Mouse (Mus musculus) brain, embryonic 14.5 days (tissue): ENCODE measurements at regions not wholly inside any gene's neighbourhood (a gene's known extent, or its start where the extent isn't known, plus 50 kb on each side); places are given as distances from the start of the nearest gene placed in this dataset.

ENCODE experiments used
- DNase-seq: peaks from one replicate; pipeline ENCODE4 v3.0.0-alpha.2; 2011; ENCODE audit warnings: low read depth
- CTCF ChIP-seq: fragments of 200-500 bp; IDR thresholded peaks from 2 replicates; pipeline ENCODE4 v1.5.1; 2012; ENCODE audit warnings: inconsistent platforms, mild to moderate bottlenecking, moderate library complexity, borderline replicate concordance; ENCODE audit not compliant: insufficient read depth, insufficient read length; ENCODE audit errors: extremely low read depth
- POLR2A ChIP-seq: fragments of 200-500 bp; IDR thresholded peaks from 2 replicates; pipeline ENCODE4 v1.6.1; 2012; ENCODE audit warnings: mild to moderate bottlenecking, inconsistent platforms, borderline replicate concordance; ENCODE audit not compliant: poor library complexity, insufficient read depth, insufficient read length, severe bottlenecking; ENCODE audit errors: extremely low read depth

- TF ChIP-seq CTCF (no peak), POLR2A (no peak)
- DNase-seq, result no peak
Measured at GRCm38 (mm10) chr17:45896922-45897302, 135.3 kb downstream of the Vegfa start.

- peak; percentile 79 for DNase-seq
Measured at GRCm38 (mm10) chr17:45896142-45896921, 135.8 kb downstream of the Vegfa start.

GRCm38 (mm10) chr17:45894166-45894565 is 138.0 kb downstream of the Vegfa start:
- TF ChIP-seq CTCF (no peak), POLR2A (no peak)
- no peak for DNase-seq

More at GRCm38 (mm10) chr17:45896142-45896921, 135.8 kb downstream of the Vegfa start:
- TF ChIP-seq POLR2A (no peak), CTCF (no peak)

DNA sequence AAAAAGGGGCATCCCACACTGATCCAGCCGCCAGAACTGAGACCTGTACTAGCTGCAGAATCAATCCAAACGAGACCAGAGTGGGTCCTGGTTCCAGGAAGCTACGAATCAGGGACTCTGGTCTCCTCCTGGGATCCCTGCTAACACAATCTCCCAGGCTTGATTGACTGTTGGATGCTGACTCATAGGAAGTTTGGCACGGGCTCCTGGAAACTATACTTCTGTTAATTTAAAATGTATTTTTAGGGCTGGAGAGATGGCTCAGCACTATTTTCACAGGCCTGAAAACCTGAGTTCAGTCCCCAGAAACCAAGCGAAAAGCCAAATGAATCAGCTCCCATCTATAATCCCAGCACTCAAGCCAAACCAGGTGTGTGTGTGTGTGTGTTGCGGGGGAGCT is 138.5 kb downstream of the Vegfa start:
- no peak for DNase-seq
- TF ChIP-seq POLR2A, result no peak
- no peak for TF ChIP-seq CTCF

DNA sequence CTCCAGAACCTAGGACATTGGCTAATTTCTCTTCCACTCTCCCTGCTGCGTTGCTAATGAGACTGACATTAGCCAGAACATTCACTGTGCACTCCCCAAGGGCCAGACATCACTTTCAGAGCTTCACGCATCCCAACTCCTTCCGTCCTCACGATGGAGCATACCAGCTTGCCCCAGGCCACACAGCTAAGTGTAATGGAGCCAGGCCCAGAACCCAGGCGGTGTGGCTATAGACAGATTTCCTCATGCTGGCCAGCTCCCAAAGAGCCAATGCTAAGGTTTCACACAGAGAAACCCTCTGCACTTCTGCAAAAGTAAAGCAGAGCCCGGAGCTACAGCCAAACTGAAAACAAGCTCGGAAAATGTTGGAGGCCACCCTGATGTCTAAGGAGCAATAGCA is 139.1 kb downstream of the Vegfa start:
- no peak for TF ChIP-seq CTCF
- no peak for TF ChIP-seq POLR2A
- DNase-seq, result peak; percentile 16

DNA sequence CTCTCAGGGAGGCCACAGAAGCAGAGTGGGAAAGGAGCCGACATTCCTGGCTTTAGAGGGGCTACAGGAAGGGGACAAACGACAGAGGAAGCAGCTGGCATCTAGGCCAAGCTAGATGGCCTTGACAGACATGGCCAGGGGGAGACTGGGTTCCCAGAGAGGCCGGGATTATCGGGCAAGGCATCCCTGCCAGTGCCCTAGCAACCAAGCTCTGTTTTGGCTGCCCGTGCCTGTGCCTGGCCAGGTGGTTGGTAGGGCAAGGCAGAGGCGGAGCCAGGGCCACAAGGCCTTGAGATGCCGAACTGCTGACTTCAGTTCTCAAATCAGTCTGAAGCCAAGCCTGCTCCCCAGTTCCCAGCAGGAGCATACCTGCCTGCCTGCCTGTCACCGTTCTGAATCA is 142.7 kb downstream of the Vegfa start:
- TF ChIP-seq CTCF (no peak), POLR2A (no peak)
- peak; percentile 27 for DNase-seq

DNA sequence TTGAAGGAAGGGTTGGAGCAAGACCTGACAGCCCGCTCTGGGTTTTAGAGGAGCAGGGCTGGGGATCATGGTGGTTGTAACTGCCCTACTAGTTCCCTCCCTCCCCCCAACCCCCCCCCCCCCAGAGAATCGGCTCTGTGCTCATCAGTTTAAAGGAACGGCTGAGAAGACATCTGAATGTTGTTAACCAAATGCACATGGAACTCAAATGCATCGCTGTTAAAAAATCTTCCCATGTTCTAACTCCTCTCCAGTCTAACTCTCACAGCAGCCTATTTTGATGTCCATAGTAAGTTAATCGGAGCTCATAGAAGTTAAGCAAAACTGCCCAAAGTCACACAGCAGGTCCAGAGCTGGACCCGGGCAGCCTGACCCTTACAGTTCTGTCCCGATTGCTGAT is 143.1 kb downstream of the Vegfa start:
- DNase-seq, result no peak
- TF ChIP-seq POLR2A, result no peak
- TF ChIP-seq CTCF, result no peak

GRCm38 (mm10) chr17:45886420-45887049 is 145.6 kb downstream of the Vegfa start:
- peak; percentile 20 for DNase-seq
- no peak for TF ChIP-seq CTCF

GRCm38 (mm10) chr17:45885461-45886336 is 146.5 kb downstream of the Vegfa start:
- TF ChIP-seq CTCF (no peak), POLR2A (no peak)
- no peak for DNase-seq

DNA sequence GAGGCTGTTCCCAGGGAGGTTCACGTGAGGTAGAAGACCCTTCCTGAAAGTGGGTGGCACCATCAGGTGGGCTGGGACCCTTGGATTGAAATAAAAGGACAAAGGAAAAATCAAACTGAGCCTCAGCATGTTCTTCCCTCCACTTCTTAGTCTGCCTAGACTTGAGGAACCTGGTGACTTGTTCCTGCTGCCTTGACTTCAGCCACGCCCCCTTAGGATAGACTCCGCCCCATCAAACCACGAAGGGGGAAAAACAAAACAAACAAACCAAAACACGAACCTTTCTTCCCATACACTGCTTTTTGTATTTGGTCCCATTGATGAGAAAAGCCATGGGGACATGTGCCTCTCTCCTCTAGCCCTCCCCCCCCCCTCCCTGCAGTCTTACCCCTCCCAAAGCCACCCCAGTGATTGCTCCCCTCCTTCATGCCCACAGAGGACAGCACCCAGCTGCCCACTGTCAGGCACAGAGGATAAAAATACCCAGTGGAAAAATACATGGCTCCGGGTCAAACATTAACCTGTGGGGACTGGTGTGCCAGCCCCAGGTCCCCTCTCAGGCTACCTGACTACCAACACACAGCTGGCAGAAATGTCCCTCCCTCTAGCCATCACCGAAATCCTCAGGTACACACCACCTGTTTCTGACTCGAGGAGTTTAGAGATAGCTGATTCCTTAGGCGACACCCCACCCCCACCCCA is 148.0 kb downstream of the Vegfa start:
- DNase-seq, result no peak
- TF ChIP-seq CTCF (no peak), POLR2A (no peak)

DNA sequence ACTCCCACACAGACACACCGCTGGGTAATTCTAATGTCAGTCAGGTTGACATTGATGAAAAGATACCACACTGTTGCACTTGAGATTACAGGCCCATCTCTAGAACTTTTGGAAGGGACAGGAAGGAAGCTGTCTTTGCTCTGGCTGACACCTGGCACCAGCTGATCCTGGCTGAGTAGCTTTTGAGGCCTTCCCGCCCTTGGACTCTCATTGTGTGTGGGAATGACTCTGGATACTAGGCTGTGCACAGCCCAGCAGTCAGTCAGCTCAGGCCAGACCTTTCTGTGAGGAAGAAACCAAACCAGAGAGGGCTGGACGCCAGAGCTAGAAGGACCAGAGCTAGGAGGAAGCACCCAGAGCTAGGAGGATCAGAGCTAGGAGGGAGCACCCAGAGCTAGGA is 149.0 kb upstream of the 1600014C23Rik start:
- no peak for DNase-seq
- TF ChIP-seq POLR2A (no peak), CTCF (no peak)
